In the genomic region with DNA sequence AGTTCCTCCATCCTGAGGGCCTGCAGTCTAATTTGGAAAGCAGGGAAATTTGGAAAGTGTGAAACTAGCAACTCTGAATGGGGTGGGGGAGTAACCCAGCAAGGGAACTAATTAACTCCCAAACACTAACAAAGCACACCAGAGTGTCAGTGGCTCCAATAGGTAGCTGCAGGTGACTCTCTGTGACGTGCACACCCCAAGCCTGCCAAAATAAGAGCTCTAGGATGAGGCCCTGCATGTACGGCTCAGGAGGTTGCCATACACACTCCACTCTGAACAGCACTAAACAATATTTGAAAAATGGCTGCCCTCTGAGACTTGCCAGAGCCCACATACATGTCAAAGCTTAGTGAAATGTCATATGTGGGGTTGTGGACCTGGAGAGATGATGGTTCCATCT, we compare ENCODE assay signal across 27 mouse cellular contexts.
"Had no signal": no experiment of that assay in that cellular context is flagged by ENCODE, and none has a peak within 500 bp of the region (broad histone marks: within the 10 kb centered on the region; RNA-seq: fewer than 3 reads in every experiment).

No protein-coding gene starts in this region.

- H3K9ac ChIP-seq: heart, embryonic 13.5 days; heart, embryonic 15.5 days; hindbrain, embryonic 12.5 days; hindbrain, embryonic 14.5 days; intestine, embryonic 15.5 days; limb, embryonic 12.5 days; liver, embryonic 13.5 days; liver, embryonic 15.5 days; liver, postnatal 0 days had no signal

- H3K4me1 ChIP-seq: heart, embryonic 13.5 days; heart, embryonic 15.5 days; hindbrain, embryonic 10.5 days; hindbrain, embryonic 12.5 days; intestine, embryonic 15.5 days; limb, embryonic 12.5 days; liver, embryonic 13.5 days had no signal

- H3K4me3 ChIP-seq: gastrocnemius, adult 2 months; heart, embryonic 13.5 days; heart, embryonic 15.5 days; hindbrain, embryonic 10.5 days; hindbrain, embryonic 12.5 days; intestine, embryonic 15.5 days; layer of hippocampus, adult 2 months; left cerebral cortex, adult 2 months; limb, embryonic 10.5 days; limb, embryonic 12.5 days; liver, embryonic 13.5 days; liver, embryonic 15.5 days had no signal

- H3K27me3 ChIP-seq: hindbrain, embryonic 12.5 days; intestine, embryonic 15.5 days; limb, embryonic 12.5 days; liver, embryonic 13.5 days; liver, embryonic 15.5 days had no signal

- H3K9me3 ChIP-seq: heart, embryonic 13.5 days; heart, embryonic 15.5 days; hindbrain, embryonic 10.5 days; hindbrain, embryonic 12.5 days; intestine, embryonic 15.5 days; limb, embryonic 10.5 days; limb, embryonic 12.5 days; liver, embryonic 13.5 days; liver, embryonic 15.5 days had no signal

- H3K4me2 ChIP-seq: heart, embryonic 11.5 days; heart, embryonic 13.5 days; heart, embryonic 15.5 days; hindbrain, embryonic 12.5 days; hindbrain, embryonic 14.5 days; intestine, embryonic 15.5 days; limb, embryonic 12.5 days; liver, embryonic 11.5 days; liver, embryonic 13.5 days; liver, embryonic 15.5 days had no signal

- H3K27ac ChIP-seq: gastrocnemius, adult 2 months; heart, embryonic 13.5 days; heart, embryonic 15.5 days; hindbrain, embryonic 10.5 days; hindbrain, embryonic 12.5 days; hindbrain, embryonic 14.5 days; intestine, embryonic 15.5 days; layer of hippocampus, adult 2 months; left cerebral cortex, adult 2 months; limb, embryonic 10.5 days; limb, embryonic 12.5 days; liver, embryonic 13.5 days had no signal

- ATAC-seq: hindbrain, embryonic 16.5 days; inflammation-experienced regulatory T-cells, adult 6 months; intestine, embryonic 15.5 days; intestine, postnatal 0 days; liver, postnatal 0 days had no signal

- H3K36me3 ChIP-seq: heart, embryonic 13.5 days; heart, embryonic 15.5 days; hindbrain, embryonic 10.5 days; hindbrain, embryonic 12.5 days; intestine, embryonic 15.5 days; limb, embryonic 10.5 days; limb, embryonic 12.5 days; liver, embryonic 13.5 days; liver, embryonic 15.5 days had no signal

- DNase-seq: gastrocnemius, adult 2 months; gastrocnemius, postnatal 10 days; gastrocnemius, postnatal 25 days; heart, adult 18-20 months; heart, postnatal 14 days; heart, postnatal 36 days; kidney, adult 8-10 months; kidney, postnatal 25 days; liver; liver, embryonic 13.5 days; liver, postnatal 0 days had no signal
